In genomic region chr11:72050168-72050894, GRCm38 (mm10) we compare ENCODE assay signal across 8 mouse cellular contexts. TPM values are rescaled to one million over a fixed set of nuclear protein-coding genes. Genes with fewer than 3 reads are reported as not detected.
DNase-seq lines count a peak whose midpoint lies in the region; ATAC-seq and TF ChIP-seq lines count a peak whose summit lies in the region.

No protein-coding gene starts in this region.

- H3K36me3 ChIP-seq in heart, embryonic 10.5 days: peaks cover 22% of the 10 kb centered on the region
- peaks cover 10% of the 10 kb centered on the region for H3K36me3 ChIP-seq in limb, embryonic 14.5 days (ENCODE audit: control insufficient read depth, insufficient read depth, low read length)

- peak overlapping the region; percentile 92 for H3K4me2 ChIP-seq in limb, embryonic 14.5 days (replicated peaks; ENCODE audit: low read depth, low read length, severe bottlenecking)

- H3K9me3 ChIP-seq in heart, embryonic 10.5 days: no peaks in the 10 kb centered on the region
- no peaks in the 10 kb centered on the region for H3K9me3 ChIP-seq in limb, embryonic 14.5 days (ENCODE audit: control insufficient read depth, low read length)

- ATAC-seq in limb, embryonic 14.5 days (ENCODE audit: low FRiP score, low read depth): no peak

- peak overlapping the region; percentile 69 for H3K4me3 ChIP-seq in heart, embryonic 10.5 days
- H3K4me3 ChIP-seq in limb, embryonic 14.5 days (replicated peaks; ENCODE audit: low read length): peak overlapping the region; percentile 51

- no peak for DNase-seq in heart, embryonic 10.5 days (ENCODE audit: low spot score)
- no peak for DNase-seq in heart, postnatal 36 days
- peak; percentile 51 for DNase-seq in right cerebral cortex, postnatal 4 days
- DNase-seq in right cerebral cortex, adult 18-20 months: no peak
- DNase-seq in limb, embryonic 14.5 days (ENCODE audit: low spot score): no peak
- DNase-seq in testis, postnatal 10 days (ENCODE audit: low spot score): peak; percentile 55
- DNase-seq in adrenal gland, adult 8-10 months: no peak
- DNase-seq in layer of hippocampus, adult 11-12 months (ENCODE audit: low spot score): no peak

- H3K27ac ChIP-seq in heart, embryonic 10.5 days: peak overlapping the region; percentile 49; the same call in 1 of the 2 replicates
- H3K27ac ChIP-seq in limb, embryonic 14.5 days (replicated peaks; ENCODE audit: low read depth, low read length): no peak overlapping the region

- H3K9ac ChIP-seq in limb, embryonic 14.5 days (ENCODE audit: low read depth, low read length, severe bottlenecking): peak overlapping the region; percentile 45

- peaks cover 31% of the 10 kb centered on the region for H3K4me1 ChIP-seq in heart, embryonic 10.5 days
- H3K4me1 ChIP-seq in limb, embryonic 14.5 days (ENCODE audit: control insufficient read depth, insufficient read depth, low read length): peaks cover 8% of the 10 kb centered on the region

- peaks cover 56% of the 10 kb centered on the region for H3K27me3 ChIP-seq in heart, embryonic 10.5 days (ENCODE audit: insufficient read depth, poor library complexity, severe bottlenecking)
- peaks cover 9% of the 10 kb centered on the region; the same call in 1 of the 2 replicates for H3K27me3 ChIP-seq in limb, embryonic 14.5 days (ENCODE audit: control insufficient read depth, insufficient read depth, low read length)

- 23% methylated on average over 14 of the region's 14 CpGs for WGBS in heart, embryonic 10.5 days
- 12% methylated on average over 14 of the region's 14 CpGs for WGBS in limb, embryonic 14.5 days

- intact Hi-C loops in heart, postnatal 36 days (cut with DNase I): loop anchor here (5.0 kb wide), 2 partner anchors 82 to 157 kb away; partner anchors contain the start of genes 4933427D14Rik, Gm43951 and Txndc17

- no peak for TF ChIP-seq POLR2A in limb, embryonic 14.5 days (IDR thresholded peaks at IDR 0.05; ENCODE audit: borderline replicate concordance, extremely low read depth, insufficient read depth, insufficient read length)

RNA-seq across cellular contexts. Expression of gene Pimreg, which starts 8.5 kb away (rescaled TPM):
- 121 and 150 TPM in 2 replicates for polyA plus RNA-seq in heart, embryonic 10.5 days (2016; fragmentation: Nextera tagmentation; extraction: Ambion mirVana)
- total RNA-seq in heart, postnatal 36 days (2021): 1 to 10 TPM; 1.1 to 1.4 TPM
- polyA plus RNA-seq in limb, embryonic 14.5 days (2012; rRNA removed): 59.1 and 68.2 TPM in 2 replicates
- polyA plus RNA-seq in limb, embryonic 14.5 days (2014; fragmentation: Nextera tagmentation; extraction: Ambion mirVana): 87.9 and 88.8 TPM in 2 replicates
- 1 to 10 TPM; 1.6 to 4.4 (median 2.1) TPM for total RNA-seq in adrenal gland, adult 8-10 months (2022)

RNA-seq across cellular contexts. Expression of gene Aipl1, which starts 13.0 kb away (rescaled TPM):
- 1.7 and 2.0 TPM in 2 replicates for polyA plus RNA-seq in heart, embryonic 10.5 days (2016; fragmentation: Nextera tagmentation; extraction: Ambion mirVana)
- not detected for total RNA-seq in heart, postnatal 36 days (2021)
- polyA plus RNA-seq in limb, embryonic 14.5 days (2012; rRNA removed): 0.28 TPM in 2 replicates
- polyA plus RNA-seq in limb, embryonic 14.5 days (2014; fragmentation: Nextera tagmentation; extraction: Ambion mirVana): 0.25 TPM in 1 of 2 replicates, not detected in the other
- total RNA-seq in adrenal gland, adult 8-10 months (2022): not detected

Comparison
In these comparisons a context has a peak if more than half of its experiments do, and no peak if none do; other contexts are left out.
1. DNase-seq: peak in right cerebral cortex, postnatal 4 days (single experiment) and testis, postnatal 10 days (single experiment); none in heart, embryonic 10.5 days (single experiment), heart, postnatal 36 days (0 of 2), right cerebral cortex, adult 18-20 months (single experiment), limb, embryonic 14.5 days (single experiment), adrenal gland, adult 8-10 months (single experiment) and layer of hippocampus, adult 11-12 months (single experiment).